Mouse (Mus musculus): ENCODE data around the gene Fam19a2. TPM values are rescaled to one million over a fixed set of nuclear protein-coding genes. Genes with fewer than 3 reads are reported as not detected.

Gene Fam19a2
- total RNA-seq, 2 experiments from 2014 or later, result 71.4 to 79.2 TPM

DNA sequence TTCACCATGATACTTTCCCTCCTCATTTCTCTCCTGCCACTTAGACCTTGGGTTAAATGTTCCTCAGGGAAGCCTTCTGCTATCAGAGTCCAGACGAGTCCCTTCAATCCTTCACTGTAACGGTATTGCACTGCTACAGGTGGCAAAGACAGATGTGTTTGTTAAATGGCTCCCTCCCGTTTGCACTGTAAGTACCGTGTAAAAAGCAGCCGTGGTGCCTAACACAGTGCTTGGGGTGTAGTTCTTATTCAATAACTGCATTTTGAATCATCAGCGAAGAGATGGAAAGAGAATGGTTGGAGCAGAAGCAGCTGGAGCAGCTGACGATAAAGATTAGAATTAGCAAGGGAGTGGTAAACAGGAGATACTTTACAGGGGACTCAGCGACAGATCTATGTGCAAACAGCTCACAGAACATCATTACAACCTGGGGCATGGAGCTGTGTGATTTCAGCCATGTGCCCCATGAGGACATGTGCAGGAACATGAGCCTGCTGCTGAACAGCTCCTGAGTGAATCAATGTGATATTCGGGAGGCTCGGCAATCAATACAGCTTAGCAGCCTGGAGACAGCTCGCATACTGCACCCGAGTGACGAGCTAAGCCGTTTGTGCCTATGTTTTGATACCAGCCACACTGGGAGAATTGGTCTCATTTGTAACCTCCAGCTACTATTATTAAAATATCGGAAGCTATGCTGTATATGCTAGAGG lies 103.5 kb downstream of the Fam19a2 start:
- DNase-seq (ENCODE audit: low spot score in 2 of 2), result no peak
- intact Hi-C loops (cut with DNase I), result no loop called here

DNA sequence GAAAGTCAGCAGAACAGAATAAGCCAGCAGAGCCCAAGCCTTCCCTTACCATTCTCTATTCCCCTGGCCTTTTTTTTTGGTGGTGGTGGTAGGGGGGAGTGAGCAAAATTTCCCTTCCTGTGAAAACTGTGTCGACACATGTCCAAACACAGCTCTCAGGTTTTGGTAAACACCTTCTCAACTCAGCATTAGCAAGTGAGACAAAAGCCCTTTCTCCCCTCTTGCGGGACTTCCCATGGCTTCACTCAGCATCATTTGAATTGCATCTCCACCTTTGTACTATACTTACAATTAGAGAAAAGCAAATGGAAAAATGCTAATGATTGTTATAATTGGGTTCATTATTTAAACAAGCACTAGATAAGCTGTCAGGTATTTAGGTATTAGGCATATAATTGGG lies 119.5 kb downstream of the Fam19a2 start:
- no peak for DNase-seq (ENCODE audit: low spot score in 2 of 2)
- intact Hi-C loops (cut with DNase I), result no loop called here

- intact Hi-C loops (cut with DNase I), result no loop called here
- no peak for DNase-seq (ENCODE audit: low spot score in 2 of 2)
Measured at GRCm38 (mm10) chr10:123385641-123386040, 121.8 kb downstream of the Fam19a2 start.

GRCm38 (mm10) chr10:123395429-123395828 lies 131.6 kb downstream of the Fam19a2 start:
- DNase-seq (ENCODE audit: low spot score in 2 of 2), result peak in 1 of 2 experiments; percentile 33
- intact Hi-C loops (cut with DNase I), result no loop called here

DNA sequence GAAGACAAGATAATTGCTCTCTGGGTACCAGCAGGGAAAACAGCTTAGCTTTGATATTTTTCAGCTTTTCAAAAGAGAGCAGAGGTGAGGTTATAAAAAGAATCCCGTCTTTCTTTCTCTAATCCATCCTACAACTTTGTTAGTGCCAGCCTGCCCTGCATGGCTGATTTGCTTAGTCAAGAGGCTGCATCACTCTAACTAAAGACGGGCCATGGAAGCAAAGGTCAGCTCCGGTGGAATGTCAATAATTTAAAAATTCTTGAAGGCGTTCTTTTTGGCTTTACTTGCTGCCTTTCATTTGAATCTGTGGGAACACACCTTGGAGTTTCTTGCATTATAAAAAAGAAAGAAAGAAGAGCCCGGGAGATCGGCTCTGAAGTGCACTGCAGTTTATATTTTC lies 134.3 kb downstream of the Fam19a2 start:
- DNase-seq (ENCODE audit: low spot score in 2 of 2), result no peak
- intact Hi-C loops (cut with DNase I), result no loop called here

DNA sequence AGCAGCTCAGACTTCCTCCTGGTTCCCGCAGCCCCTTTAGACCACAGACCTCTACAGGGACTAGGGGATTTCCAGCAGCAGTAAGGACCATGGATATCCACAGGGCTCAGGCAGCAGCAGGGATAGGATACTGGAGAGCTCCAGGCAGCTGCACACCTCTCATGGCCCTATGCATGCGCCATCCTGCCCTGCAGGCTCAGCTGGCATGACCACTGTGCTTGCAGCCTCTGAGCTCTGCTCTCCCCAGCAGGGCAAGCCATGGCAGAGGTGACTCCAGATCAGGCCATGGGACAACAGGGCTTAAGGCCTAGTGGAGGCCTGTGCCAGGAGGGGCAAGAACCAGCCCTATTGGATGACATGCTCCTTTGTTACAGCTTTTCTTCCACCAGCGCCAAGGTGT lies 137.4 kb downstream of the Fam19a2 start:
- no peak for DNase-seq (ENCODE audit: low spot score in 2 of 2)
- intact Hi-C loops (cut with DNase I), result no loop called here

DNA sequence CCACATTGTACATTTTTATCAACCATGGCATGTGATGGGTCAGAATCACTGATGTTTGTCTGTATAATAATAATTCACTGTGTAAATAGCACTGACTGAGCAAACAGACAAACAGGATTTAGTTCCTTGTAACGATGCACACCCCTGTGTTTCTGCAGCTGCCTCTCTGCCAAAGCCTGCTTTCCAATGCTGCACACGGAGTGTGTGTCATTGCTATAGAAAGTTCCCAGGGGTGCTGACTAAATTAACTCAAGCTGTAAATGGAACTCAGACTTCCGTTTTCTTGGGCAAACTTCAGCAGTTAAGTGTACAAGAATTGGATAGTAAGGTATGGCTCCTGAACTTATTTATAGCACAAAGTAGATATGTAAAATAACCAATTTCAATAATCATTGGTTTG lies 138.7 kb downstream of the Fam19a2 start:
- intact Hi-C loops (cut with DNase I), result no loop called here
- no peak for DNase-seq (ENCODE audit: low spot score in 2 of 2)

GRCm38 (mm10) chr10:123414953-123415352 lies 151.2 kb downstream of the Fam19a2 start:
- DNase-seq (ENCODE audit: low spot score in 2 of 2), result no peak

DNA sequence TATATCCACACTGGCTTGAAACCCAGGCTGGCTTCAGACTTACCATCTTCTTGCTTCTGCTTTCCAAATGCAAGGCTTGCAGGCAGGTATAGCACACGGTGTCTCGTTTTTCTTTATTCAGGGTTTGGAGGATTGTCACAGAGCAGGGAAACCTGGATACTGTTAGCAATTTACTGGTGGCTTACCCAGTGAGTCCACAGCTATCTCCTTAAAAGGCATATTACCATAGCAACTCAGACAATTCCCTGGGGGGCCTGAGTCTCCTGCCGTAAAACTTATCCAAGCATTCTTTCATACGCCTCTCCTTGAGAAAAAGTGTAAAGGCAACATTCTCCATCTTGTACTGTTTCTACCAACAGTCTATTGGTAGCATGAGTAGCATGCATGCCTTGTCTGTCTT lies 152.2 kb downstream of the Fam19a2 start:
- DNase-seq (ENCODE audit: low spot score in 2 of 2), result no peak
- intact Hi-C loops (cut with DNase I), result no loop called here

More at GRCm38 (mm10) chr10:123414953-123415352, 151.2 kb downstream of the Fam19a2 start:
- intact Hi-C loops (cut with DNase I), result no loop called here

DNA sequence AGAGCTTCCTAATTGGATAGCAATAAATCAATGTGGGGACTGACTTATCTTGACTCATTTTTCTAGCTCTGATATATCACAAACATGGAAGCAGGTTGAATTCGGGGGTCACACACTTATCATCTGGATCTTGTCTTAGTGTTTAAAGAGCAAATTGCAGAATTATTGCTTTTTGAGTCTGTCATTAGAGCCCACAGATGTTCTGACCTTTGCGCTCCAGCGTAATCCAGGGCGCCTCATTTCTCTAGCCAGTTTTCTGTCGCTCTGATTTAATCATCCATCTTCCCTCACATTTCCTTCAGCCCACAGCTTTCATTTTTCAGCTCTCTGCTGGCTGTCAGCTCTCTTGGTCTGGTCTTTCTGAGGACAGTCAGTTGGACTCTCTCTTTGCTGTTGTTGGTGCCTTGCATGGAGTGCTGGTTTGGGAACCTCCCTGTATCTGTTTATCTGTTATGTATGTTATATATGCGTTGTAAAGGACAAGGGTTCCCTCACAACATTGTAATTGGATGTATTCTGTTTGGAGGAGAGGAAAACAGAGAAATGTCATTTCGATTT lies 154.9 kb downstream of the Fam19a2 start:
- DNase-seq (ENCODE audit: low spot score in 2 of 2), result no peak
- intact Hi-C loops (cut with DNase I), result no loop called here

DNA sequence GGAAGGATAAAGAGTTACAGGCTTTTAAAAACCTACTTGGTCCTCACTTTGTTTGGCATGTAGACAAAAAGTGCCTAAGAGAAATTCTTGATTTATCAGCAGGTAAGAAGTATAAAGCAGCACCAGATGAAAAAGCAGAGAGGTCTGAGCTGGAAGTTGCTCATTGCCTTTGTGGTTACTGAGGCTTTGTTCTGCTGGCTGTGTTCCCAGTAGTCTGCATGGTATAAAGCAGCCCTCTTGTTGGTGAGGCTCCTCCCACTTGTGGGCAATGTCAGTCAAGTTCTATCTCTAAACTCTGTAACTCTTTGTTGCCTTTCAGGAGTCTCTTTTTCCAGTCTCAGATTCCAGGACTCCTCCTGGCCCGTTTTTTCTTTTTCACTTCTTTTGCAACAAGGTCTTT lies 156.5 kb downstream of the Fam19a2 start:
- no peak for DNase-seq (ENCODE audit: low spot score in 2 of 2)
- intact Hi-C loops (cut with DNase I), result no loop called here

- intact Hi-C loops (cut with DNase I), result no loop called here
- no peak for DNase-seq (ENCODE audit: low spot score in 2 of 2)
Measured at GRCm38 (mm10) chr10:123424482-123424881, 160.7 kb downstream of the Fam19a2 start.

- intact Hi-C loops (cut with DNase I), result no loop called here
- peak; percentile 43 to 67 for DNase-seq (ENCODE audit: low spot score in 2 of 2)
Measured at GRCm38 (mm10) chr10:123426527-123427363, 162.9 kb downstream of the Fam19a2 start.

- DNase-seq (ENCODE audit: low spot score in 2 of 2), result no peak
- intact Hi-C loops (cut with DNase I), result no loop called here
Measured at GRCm38 (mm10) chr10:123431569-123431968, 167.8 kb downstream of the Fam19a2 start.

DNA sequence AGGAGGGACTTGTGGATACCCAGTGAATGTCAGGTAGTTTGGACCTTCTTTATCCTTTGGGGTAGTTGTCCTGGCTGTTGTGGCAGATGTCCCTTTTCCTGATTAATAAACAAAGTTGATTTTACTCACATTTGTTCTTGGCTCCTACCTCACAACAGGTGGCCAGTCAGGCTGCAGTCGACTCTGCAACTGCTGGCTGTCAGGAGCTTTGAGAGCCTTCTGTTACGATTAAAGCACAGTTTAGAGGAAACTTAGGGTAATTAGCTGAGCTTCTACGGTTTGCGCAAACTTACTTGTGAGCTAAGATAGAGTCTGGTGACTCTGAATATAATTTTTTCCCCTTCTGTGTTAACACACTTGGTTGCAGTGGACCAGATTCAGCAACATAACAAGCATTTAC lies 173.8 kb downstream of the Fam19a2 start:
- no peak for DNase-seq (ENCODE audit: low spot score in 2 of 2)
- intact Hi-C loops (cut with DNase I), result no loop called here

DNA sequence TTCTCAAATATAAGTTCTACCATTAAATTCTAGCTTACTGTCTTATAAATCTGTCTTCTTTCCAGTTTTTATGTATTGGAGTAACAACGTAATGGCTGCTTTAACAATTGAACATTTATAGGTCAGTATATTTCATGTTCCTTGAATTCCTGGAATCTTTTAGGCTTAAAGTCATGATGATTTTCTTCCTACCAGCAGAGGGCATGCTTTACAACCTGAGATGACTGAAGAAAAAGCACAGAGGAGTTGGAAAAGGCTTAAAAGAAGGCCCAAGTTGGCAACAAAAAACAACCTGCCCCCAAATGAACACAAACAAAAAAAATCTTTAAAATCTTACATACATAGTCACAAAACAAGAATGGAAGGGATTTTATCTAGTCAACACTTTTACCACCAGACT lies 193.0 kb downstream of the Fam19a2 start:
- DNase-seq (ENCODE audit: low spot score in 2 of 2), result peak in 1 of 2 experiments; percentile 13
- intact Hi-C loops (cut with DNase I), result no loop called here

DNA sequence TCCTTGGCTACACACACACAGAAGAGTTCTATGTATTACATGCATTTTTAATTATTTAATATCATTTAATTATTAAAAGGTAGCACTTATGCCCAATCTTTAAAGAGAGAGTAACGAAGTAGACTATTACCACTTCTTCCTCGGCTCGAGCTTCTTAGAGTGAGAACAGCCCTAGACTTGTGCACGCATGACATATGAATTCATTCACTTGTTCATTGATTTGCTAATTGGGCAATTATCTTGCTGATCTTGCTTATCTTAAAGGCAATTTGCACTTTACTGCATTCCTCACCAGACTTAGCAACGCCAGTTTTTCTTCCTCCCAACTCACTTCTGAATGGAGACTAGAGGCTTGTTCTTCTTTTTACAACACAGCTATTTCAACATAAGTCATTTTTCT lies 196.7 kb downstream of the Fam19a2 start:
- no peak for DNase-seq (ENCODE audit: low spot score in 2 of 2)
- intact Hi-C loops (cut with DNase I), result no loop called here

DNA sequence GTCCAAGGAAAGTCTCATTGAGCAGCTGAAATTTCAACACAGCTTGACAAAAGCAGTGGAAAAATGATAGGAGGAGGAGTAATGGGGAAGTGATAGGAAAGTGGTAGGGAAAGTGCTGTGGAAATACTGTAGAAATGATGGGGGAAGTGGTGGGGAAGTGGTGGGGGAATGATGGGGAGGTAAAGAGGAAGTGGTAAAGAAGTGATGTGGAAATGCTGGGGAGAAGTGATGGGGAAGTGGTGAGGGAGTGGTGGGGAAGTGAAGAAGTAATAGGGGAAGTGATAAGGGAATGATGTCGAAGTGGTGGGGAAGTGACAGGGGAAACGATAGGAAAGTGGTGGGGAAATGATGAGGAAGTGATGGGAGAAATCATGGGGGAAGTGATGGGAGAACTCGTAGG lies 198.5 kb downstream of the Fam19a2 start:
- DNase-seq (ENCODE audit: low spot score in 2 of 2), result no peak
- intact Hi-C loops (cut with DNase I), result no loop called here

DNA sequence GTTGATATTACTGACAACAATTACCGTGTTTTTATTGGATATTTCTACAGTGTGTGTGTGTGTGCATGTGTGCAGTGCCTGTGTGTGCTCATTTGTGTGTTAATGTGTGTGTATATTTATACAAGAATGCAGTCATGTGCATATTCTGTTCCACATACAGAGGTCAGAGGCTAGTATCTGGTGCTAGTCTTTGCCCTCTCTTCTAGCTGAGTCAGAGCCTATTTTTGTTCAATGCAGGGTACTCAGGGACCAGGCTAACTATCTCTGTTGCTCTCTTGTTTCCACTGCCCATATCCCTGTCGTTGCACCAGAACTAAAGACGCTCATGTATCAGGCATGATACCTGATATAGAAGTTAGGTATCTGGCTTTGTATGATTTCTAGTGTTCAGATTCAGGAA lies 251.0 kb downstream of the Fam19a2 start:
- no peak for DNase-seq (ENCODE audit: low spot score in 2 of 2)
- intact Hi-C loops (cut with DNase I), result no loop called here

DNA sequence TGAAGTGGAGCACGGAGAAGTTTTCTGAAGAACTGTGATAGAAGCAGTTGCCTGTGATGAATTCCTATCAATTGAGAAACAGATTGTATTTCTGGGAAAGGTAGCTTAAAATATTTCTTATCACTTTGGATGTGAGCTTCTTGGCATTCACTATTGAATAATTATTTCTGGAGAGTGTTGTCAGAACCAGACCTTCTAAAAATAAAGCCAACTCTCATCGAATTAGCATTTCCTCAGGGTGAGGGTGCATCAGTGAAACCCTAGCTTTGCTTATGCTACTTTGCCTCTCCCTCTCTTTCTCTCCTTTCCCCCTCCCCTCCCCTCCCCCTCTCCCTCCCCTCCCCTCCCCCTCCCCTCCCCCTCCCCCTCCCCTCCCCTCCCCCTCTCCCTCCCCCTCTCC lies 256.8 kb downstream of the Fam19a2 start:
- DNase-seq (ENCODE audit: low spot score in 2 of 2), result no peak

DNA sequence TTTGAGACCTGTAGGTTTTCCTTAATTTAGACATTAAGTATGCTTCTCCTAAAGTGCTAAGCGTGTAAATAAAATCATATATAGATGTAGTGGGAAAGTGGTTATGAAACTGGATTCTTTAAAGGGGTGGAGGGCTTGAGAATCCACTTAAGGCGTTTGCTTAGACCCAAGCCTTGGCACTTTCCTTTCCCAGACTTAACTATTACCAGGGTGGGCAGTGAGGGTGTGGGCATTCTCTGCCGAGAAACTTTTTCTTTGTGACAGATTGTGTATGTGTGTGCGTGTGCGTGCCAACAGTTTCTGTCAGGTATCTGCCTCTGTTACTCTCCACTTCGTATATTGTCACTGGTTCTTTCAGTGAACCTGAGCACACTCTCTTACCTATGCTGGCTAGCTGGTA lies 257.4 kb downstream of the Fam19a2 start:
- intact Hi-C loops (cut with DNase I), result no loop called here
- no peak for DNase-seq (ENCODE audit: low spot score in 2 of 2)

More for the DNA sequence above, 256.8 kb downstream of the Fam19a2 start:
- intact Hi-C loops (cut with DNase I), result no loop called here

Data from left cerebral cortex, postnatal 14 days (tissue).